Mouse (Mus musculus) myocyte (in vitro differentiated cells): ENCODE results near the gene Rab33b.

Experiments
- POLR2A ChIP-seq: IDR thresholded peaks from one replicate; pipeline ENCODE4 v1.6.1; 2011; ENCODE audit warnings: low read depth, mild to moderate bottlenecking, control low read depth, moderate library complexity; ENCODE audit not compliant: insufficient read length
- USF1 ChIP-seq: IDR thresholded peaks from one replicate; pipeline ENCODE4 v1.6.1; 2011; ENCODE audit warnings: low read depth, mild to moderate bottlenecking, control low read depth, moderate library complexity

GRCm38 (mm10) chr3:51468530-51468929 lies 15.2 kb upstream of the Rab33b start:
- no peak for TF ChIP-seq POLR2A
- no peak for TF ChIP-seq USF1
